Mouse (Mus musculus) forebrain, embryonic 15.5 days (tissue): Measurements from ENCODE around the gene Fat2. TPM values are rescaled to one million over a fixed set of nuclear protein-coding genes. Genes with fewer than 3 reads are reported as not detected.
A peak's percentile ranks its signal among the peaks of the same experiment; 100 is the strongest.

Source experiments
- ATAC-seq: fragments of 200-750 bp; cut with Nextera tagmentation; replicated peaks from 2 replicates; pipeline ENCODE4 v1.8.0; 2017; ENCODE audit warnings: mild to moderate bottlenecking, moderate TSS enrichment, moderate library complexity
- H3K27ac ChIP-seq: fragments of 300-500 bp; sonication (generic); replicated peaks from 2 replicates; pipeline ENCODE4 v1.5.1; 2015; ENCODE audit warnings: mild to moderate bottlenecking, inconsistent platforms
- H3K27me3 ChIP-seq: fragments of 300-500 bp; sonication (generic); 2 replicates; pipeline ENCODE4 v1.6.1; 2015; ENCODE audit warnings: inconsistent platforms
- H3K36me3 ChIP-seq: fragments of 300-500 bp; sonication (generic); 2 replicates; pipeline ENCODE4 v1.6.1; 2015; ENCODE audit warnings: mild to moderate bottlenecking, inconsistent platforms
- H3K4me1 ChIP-seq: fragments of 300-500 bp; sonication (generic); 2 replicates; pipeline ENCODE4 v1.6.1; 2015; ENCODE audit warnings: inconsistent platforms
- H3K4me2 ChIP-seq: fragments of 300-500 bp; sonication (generic); replicated peaks from 2 replicates; pipeline ENCODE4 v1.6.1; 2015; ENCODE audit warnings: mild to moderate bottlenecking, inconsistent platforms
- H3K4me3 ChIP-seq: fragments of 300-500 bp; sonication (generic); 2 replicates; pipeline ENCODE4 v1.5.1; 2015; ENCODE audit warnings: mild to moderate bottlenecking, inconsistent platforms
- H3K9ac ChIP-seq: fragments of 300-500 bp; sonication (generic); replicated peaks from 2 replicates; pipeline ENCODE4 v1.6.1; 2015; ENCODE audit warnings: mild to moderate bottlenecking, inconsistent platforms
- H3K9me3 ChIP-seq: fragments of 300-500 bp; sonication (generic); 2 replicates; pipeline ENCODE4 v1.6.1; 2016; ENCODE audit warnings: inconsistent platforms
- WGBS: fragments of 180-500 bp; shearing (Covaris S2); methylation state at CpG from one replicate; pipeline ENCODE4 v1.1.7; 2015; ENCODE audit warnings: mixed read lengths; 5-methylcytosine and 5-hydroxymethylcytosine counted together
- polyA plus RNA-seq: library from polyadenylated mRNA; unstranded; fragments of >200 nt; fragmentation: Nextera tagmentation; extraction: Ambion mirVana; gene quantifications from 2 replicates; pipeline ENCODE4 v1.2.1, GENCODE M21; 2015

Fat2 gene
- polyA plus RNA-seq, 1 experiment from 2014 or later, result 0.03 TPM

DNA sequence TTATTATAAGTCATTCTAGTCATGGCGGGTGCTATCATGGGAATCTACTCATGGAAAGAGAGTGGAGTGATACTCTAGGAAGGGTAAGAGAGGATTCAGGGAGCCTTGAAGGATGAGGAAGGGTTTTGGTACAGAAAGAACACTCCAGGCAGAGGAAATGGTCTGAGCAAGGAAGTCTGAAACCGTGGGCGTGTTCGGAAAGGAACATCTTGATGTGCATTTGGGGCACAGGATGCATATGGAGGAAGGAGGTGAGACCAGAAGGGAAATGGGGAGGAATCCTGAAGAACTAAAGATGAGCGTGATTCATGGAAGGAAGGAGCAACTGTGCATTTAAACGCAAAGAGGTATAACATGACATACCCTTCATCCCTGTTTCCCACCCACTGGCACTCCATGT lies 67.8 kb downstream of the Fat2 start:
- H3K27me3 ChIP-seq, result no peaks in the 10 kb centered on the region
- peaks cover 6% of the 10 kb centered on the region; the same call in 1 of the 2 replicates for H3K4me1 ChIP-seq
- H3K9ac ChIP-seq, result no peak overlapping the region
- no peak overlapping the region for H3K4me2 ChIP-seq
- no peak overlapping the region for H3K4me3 ChIP-seq
- 88% methylated on average over 6 of the region's 6 CpGs for WGBS
- H3K36me3 ChIP-seq, result no peaks in the 10 kb centered on the region
- H3K27ac ChIP-seq, result no peak overlapping the region
- no peak for ATAC-seq
- H3K9me3 ChIP-seq, result no peaks in the 10 kb centered on the region

- ATAC-seq, result peak; percentile 66
- 39% methylated on average over 2 of the region's 2 CpGs for WGBS
- peaks cover 6% of the 10 kb centered on the region; the same call in 1 of the 2 replicates for H3K4me1 ChIP-seq
These were observed 70.7 kb downstream of the Fat2 start for GRCm38 (mm10) chr11:55265647-55266046.

GRCm38 (mm10) chr11:55264318-55264717 lies 72.0 kb downstream of the Fat2 start:
- WGBS, result 79% methylated on average over 2 of the region's 2 CpGs
- Histone ChIP-seq H3K4me1 (peaks cover 6% of the 10 kb centered on the region; the same call in 1 of the 2 replicates), H3K27ac (no peak overlapping the region), H3K9ac (no peak overlapping the region), H3K4me3 (no peak overlapping the region), H3K9me3 (no peaks in the 10 kb centered on the region), H3K4me2 (no peak overlapping the region), H3K36me3 (no peaks in the 10 kb centered on the region), H3K27me3 (no peaks in the 10 kb centered on the region)
- no peak for ATAC-seq

More at GRCm38 (mm10) chr11:55265647-55266046, 70.7 kb downstream of the Fat2 start:
- Histone ChIP-seq H3K27ac (no peak overlapping the region), H3K27me3 (no peaks in the 10 kb centered on the region), H3K36me3 (no peaks in the 10 kb centered on the region), H3K4me3 (no peak overlapping the region), H3K9me3 (no peaks in the 10 kb centered on the region), H3K9ac (no peak overlapping the region), H3K4me2 (no peak overlapping the region)

DNA sequence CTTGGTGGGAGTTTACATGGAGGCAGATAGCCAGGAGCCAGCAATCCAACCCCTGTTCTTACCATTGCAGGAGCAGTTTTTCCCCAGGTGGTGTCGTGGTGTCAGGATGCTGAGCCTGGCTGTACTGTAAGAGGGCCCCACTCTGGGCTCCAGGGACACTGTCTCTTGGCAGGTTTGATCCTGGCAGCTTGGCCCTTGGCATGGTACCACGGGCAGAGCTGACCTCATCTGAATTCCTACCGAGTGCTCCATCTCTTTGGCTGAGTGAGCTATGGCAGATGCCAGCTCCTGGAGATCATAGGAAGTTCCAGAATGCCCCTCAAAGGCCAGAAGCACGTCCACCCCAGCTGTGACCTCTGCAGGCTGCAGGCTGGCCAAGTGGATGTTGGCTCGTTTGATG lies 74.4 kb downstream of the Fat2 start:
- ATAC-seq, result no peak
- Histone ChIP-seq H3K4me1 (peaks cover 6% of the 10 kb centered on the region; the same call in 1 of the 2 replicates), H3K9me3 (no peaks in the 10 kb centered on the region), H3K27me3 (no peaks in the 10 kb centered on the region), H3K9ac (no peak overlapping the region), H3K4me2 (no peak overlapping the region), H3K36me3 (no peaks in the 10 kb centered on the region), H3K27ac (no peak overlapping the region), H3K4me3 (no peak overlapping the region)
- WGBS, result 64% methylated on average over 5 of the region's 5 CpGs

DNA sequence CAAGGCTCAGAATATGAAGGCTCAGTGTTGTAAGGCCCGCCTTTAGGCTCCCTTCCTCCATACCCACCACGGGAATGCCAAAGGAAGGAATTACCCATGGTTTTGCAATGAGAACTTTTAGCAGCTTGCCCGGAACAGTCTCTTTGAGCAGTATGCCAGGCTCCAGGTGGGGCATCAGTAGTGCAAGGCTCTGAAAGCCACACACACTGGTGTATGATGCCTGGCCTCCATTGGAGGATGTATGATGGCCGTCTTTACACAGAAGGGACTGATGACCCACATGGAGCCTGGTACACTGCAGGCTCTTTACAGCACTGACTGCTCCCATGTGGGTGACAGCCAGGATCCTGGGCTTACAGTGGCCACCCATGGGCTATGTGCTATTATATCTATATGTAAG lies 75.3 kb downstream of the Fat2 start:
- Histone ChIP-seq H3K27me3 (no peaks in the 10 kb centered on the region), H3K4me2 (no peak overlapping the region), H3K9ac (no peak overlapping the region), H3K27ac (no peak overlapping the region), H3K9me3 (no peaks in the 10 kb centered on the region), H3K4me3 (no peak overlapping the region), H3K36me3 (no peaks in the 10 kb centered on the region), H3K4me1 (peaks cover 6% of the 10 kb centered on the region; the same call in 1 of the 2 replicates)
- WGBS, result 88% methylated on average over 4 of the region's 4 CpGs
- ATAC-seq, result no peak

DNA sequence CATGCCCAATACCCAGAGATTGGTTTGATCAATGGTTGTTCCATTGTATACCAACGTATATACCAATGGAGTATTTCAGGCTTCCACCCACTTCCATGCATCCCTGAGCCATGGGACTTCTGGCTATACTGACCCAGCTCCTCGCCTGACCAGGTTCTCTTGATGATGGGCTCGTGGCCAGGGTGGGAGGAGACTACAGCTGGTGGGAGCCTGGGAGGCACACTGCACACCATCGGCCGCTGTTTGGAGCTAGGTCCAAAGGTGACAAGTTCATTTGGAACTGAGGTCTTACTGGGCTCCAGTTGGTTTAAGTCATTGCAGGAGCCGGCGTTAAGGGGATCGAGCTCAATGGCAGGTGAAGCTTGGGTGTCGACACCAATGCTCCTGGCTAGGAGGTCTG lies 83.0 kb downstream of the Fat2 start:
- Histone ChIP-seq H3K4me2 (no peak overlapping the region), H3K9me3 (no peaks in the 10 kb centered on the region), H3K4me3 (no peak overlapping the region), H3K36me3 (no peaks in the 10 kb centered on the region), H3K27me3 (no peaks in the 10 kb centered on the region), H3K9ac (no peak overlapping the region), H3K27ac (no peak overlapping the region), H3K4me1 (no peaks in the 10 kb centered on the region)
- ATAC-seq, result no peak
- 92% methylated on average over 9 of the region's 9 CpGs for WGBS

- H3K27ac ChIP-seq, result no peak overlapping the region
- H3K4me3 ChIP-seq, result no peak overlapping the region
- ATAC-seq, result no peak
- H3K9me3 ChIP-seq, result no peaks in the 10 kb centered on the region
- H3K4me1 ChIP-seq, result no peaks in the 10 kb centered on the region
- WGBS, result 86% methylated on average over 6 of the region's 6 CpGs
- H3K36me3 ChIP-seq, result no peaks in the 10 kb centered on the region
- no peak overlapping the region for H3K9ac ChIP-seq
- H3K27me3 ChIP-seq, result no peaks in the 10 kb centered on the region
- H3K4me2 ChIP-seq, result no peak overlapping the region
These were observed 85.8 kb downstream of the Fat2 start for GRCm38 (mm10) chr11:55250527-55250926.

DNA sequence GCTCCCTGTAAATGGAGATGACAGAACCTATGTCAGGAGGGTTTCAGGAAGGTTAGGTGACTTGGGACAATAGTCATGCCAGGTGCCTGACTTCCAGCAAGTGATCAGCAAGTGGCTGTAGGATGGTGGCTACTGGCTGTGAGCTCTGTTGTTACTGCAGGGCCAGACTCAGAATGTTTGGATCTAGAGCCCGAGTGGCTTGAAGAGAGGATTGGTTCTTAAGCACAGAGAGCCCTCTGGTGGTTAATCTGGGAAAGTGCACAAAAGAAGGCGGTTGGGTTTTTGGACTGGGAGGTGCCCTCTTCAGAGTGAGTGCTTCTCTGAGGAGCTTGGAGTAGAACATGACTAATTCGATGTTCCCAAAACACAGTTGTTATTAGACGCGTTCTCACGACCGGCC lies 95.8 kb downstream of the Fat2 start:
- Histone ChIP-seq H3K9ac (no peak overlapping the region), H3K4me1 (no peaks in the 10 kb centered on the region), H3K4me3 (no peak overlapping the region), H3K27ac (no peak overlapping the region), H3K27me3 (no peaks in the 10 kb centered on the region), H3K4me2 (no peak overlapping the region), H3K36me3 (no peaks in the 10 kb centered on the region), H3K9me3 (no peaks in the 10 kb centered on the region)
- 70% methylated on average over 7 of the region's 7 CpGs for WGBS
- no peak for ATAC-seq

DNA sequence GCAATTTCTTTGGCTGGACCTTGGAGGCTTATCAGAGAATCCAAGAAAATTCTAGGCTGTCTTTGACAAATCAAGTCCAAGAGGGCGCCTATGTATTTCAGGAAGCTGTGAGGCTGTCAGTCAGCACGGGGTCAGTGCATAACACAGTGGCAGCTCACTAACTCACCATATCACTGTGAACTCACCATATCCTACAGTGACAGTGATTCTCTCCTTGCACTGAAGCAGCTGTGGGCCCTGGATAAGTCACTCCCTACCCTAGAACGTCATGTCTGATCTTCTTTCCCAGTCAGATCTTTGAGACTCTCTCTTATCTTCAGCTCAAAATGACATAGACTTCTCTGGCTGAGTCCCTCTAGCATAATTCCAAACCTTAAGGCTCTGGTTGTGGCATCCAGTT lies 96.9 kb downstream of the Fat2 start:
- H3K27me3 ChIP-seq, result no peaks in the 10 kb centered on the region
- no peak overlapping the region for H3K4me3 ChIP-seq
- H3K9ac ChIP-seq, result no peak overlapping the region
- H3K27ac ChIP-seq, result no peak overlapping the region
- H3K36me3 ChIP-seq, result no peaks in the 10 kb centered on the region
- H3K9me3 ChIP-seq, result no peaks in the 10 kb centered on the region
- no peak for ATAC-seq
- H3K4me2 ChIP-seq, result no peak overlapping the region
- WGBS, result 77% methylated on average over 3 of the region's 3 CpGs
- no peaks in the 10 kb centered on the region for H3K4me1 ChIP-seq

DNA sequence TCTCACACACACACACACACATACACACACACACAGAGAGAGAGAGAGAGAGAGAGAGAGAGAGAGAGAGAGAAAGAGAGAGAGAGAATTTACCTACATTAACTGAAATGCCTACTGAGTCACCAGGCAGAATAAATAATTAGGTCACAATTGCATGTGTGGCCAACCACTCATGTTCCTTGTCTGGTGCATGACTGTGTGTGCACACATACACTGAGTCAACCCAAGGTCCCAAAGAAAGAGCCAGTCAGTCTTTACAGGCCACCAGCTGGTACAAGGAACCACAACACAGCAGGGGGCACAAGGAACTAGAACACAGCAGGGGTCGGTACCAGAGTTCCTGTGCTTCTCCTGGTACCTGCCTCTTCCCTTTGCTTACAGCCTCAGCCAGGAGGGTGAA lies 99.5 kb downstream of the Fat2 start:
- ATAC-seq, result no peak
- Histone ChIP-seq H3K9me3 (no peaks in the 10 kb centered on the region), H3K27ac (no peak overlapping the region), H3K27me3 (no peaks in the 10 kb centered on the region), H3K4me3 (no peak overlapping the region), H3K9ac (no peak overlapping the region), H3K4me2 (no peak overlapping the region), H3K4me1 (no peaks in the 10 kb centered on the region), H3K36me3 (peaks cover 5% of the 10 kb centered on the region; the same call in 1 of the 2 replicates)
- WGBS, result 73% methylated on average over 1 of the region's 1 CpGs

DNA sequence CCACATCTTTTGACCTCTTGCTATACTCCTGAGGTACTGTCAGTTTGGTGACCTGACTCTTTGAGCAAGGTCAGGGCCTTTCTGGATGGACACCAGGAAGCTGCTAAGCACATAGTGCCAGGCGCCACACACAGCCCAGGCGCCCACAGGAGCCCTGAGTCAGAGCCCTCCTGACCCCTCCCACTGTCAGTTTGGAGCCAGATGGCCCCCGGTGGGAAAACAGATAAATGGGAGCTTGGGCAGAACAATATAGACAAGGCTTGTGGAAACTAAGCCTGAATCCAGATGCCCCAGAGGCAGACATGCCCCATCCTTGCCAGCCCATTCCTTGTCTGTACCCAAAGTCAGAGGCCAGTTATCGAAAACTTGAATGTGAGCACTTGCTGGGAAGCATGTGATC lies 101.6 kb downstream of the Fat2 start:
- no peaks in the 10 kb centered on the region for H3K9me3 ChIP-seq
- no peaks in the 10 kb centered on the region for H3K27me3 ChIP-seq
- WGBS, result 83% methylated on average over 4 of the region's 4 CpGs
- no peaks in the 10 kb centered on the region for H3K4me1 ChIP-seq
- ATAC-seq, result no peak
- peaks cover 11% of the 10 kb centered on the region; the same call in 1 of the 2 replicates for H3K36me3 ChIP-seq
- no peak overlapping the region for H3K9ac ChIP-seq
- no peak overlapping the region for H3K4me3 ChIP-seq
- no peak overlapping the region for H3K27ac ChIP-seq
- H3K4me2 ChIP-seq, result no peak overlapping the region

DNA sequence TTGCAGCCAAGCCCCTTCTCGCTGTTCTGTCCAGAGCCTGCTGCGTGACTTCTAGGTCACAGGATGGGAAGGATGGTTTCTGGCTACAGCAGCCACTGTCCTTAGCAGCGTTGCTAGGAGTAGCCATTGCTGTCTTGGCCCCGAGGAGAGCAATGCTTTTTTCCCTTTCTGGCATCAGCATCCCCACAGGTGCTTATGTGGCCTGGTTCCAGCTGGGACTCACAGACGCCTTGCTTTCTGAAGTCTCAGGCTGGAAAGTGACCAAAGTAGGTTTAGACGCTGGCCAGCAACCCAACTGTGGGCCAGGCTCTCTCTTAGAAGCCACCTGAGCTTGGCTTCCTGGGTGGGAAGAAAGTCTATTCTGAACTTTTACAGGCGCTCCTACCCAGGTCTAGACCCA lies 102.1 kb downstream of the Fat2 start:
- 88% methylated on average over 7 of the region's 7 CpGs for WGBS

DNA sequence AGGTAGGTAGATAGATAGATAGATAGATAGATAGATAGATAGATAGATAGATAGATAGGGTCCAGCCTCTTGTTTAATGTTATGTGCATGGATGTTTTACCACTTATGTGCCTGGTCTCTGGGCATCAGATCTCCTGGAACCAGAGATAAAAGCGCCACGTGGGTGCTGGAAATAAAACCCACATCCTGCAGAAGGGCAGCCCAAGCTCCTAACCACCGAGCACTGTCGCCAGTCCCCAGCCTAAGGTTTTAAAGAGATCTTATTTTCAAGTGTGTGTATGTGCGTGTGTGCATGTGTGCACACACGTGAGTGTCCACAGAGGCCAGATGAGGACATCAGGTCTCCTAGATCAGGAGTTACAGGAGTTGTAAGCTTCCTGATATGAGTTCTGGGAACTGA lies 105.3 kb downstream of the Fat2 start:
- 94% methylated on average over 6 of the region's 6 CpGs for WGBS
- H3K4me3 ChIP-seq, result no peak overlapping the region
- no peak overlapping the region for H3K9ac ChIP-seq
- no peak overlapping the region for H3K27ac ChIP-seq
- no peak for ATAC-seq
- no peak overlapping the region for H3K4me2 ChIP-seq
- no peaks in the 10 kb centered on the region for H3K9me3 ChIP-seq
- H3K4me1 ChIP-seq, result no peaks in the 10 kb centered on the region
- peaks cover 18% of the 10 kb centered on the region; the same call in 1 of the 2 replicates for H3K36me3 ChIP-seq
- H3K27me3 ChIP-seq, result no peaks in the 10 kb centered on the region

More for the DNA sequence above, 102.1 kb downstream of the Fat2 start:
- Histone ChIP-seq H3K36me3 (peaks cover 11% of the 10 kb centered on the region; the same call in 1 of the 2 replicates), H3K9ac (no peak overlapping the region), H3K4me3 (no peak overlapping the region), H3K27ac (no peak overlapping the region), H3K27me3 (no peaks in the 10 kb centered on the region), H3K9me3 (no peaks in the 10 kb centered on the region), H3K4me1 (no peaks in the 10 kb centered on the region), H3K4me2 (no peak overlapping the region)
- no peak for ATAC-seq
